Mouse (Mus musculus) embryonic facial prominence, embryonic 15.5 days (tissue): ENCODE measurements around the gene Chchd10. TPM values are rescaled to one million over a fixed set of nuclear protein-coding genes. Genes with fewer than 3 reads are reported as not detected.

ENCODE experiments used
- ATAC-seq: fragments of 200-750 bp; cut with Nextera tagmentation; 2 replicates; pipeline ENCODE4 v1.8.0; 2017; ENCODE audit warnings: low read depth, moderate TSS enrichment; ENCODE audit not compliant: insufficient number of reproducible peaks, low FRiP score, low TSS enrichment
- H3K27ac ChIP-seq: fragments of 300-500 bp; sonication (generic); replicated peaks from 2 replicates; pipeline ENCODE4 v1.5.1; 2015; ENCODE audit warnings: mild to moderate bottlenecking, inconsistent platforms
- H3K27me3 ChIP-seq: fragments of 300-500 bp; sonication (generic); 2 replicates; pipeline ENCODE4 v1.6.1; 2015; ENCODE audit warnings: inconsistent platforms
- H3K36me3 ChIP-seq: fragments of 300-500 bp; sonication (generic); 2 replicates; pipeline ENCODE4 v1.6.1; 2015; ENCODE audit warnings: mild to moderate bottlenecking, inconsistent platforms
- H3K4me1 ChIP-seq: fragments of 300-500 bp; sonication (generic); 2 replicates; pipeline ENCODE4 v1.6.1; 2015; ENCODE audit warnings: inconsistent platforms
- H3K4me2 ChIP-seq: fragments of 300-500 bp; sonication (generic); replicated peaks from 2 replicates; pipeline ENCODE4 v1.6.1; 2015; ENCODE audit warnings: mild to moderate bottlenecking, inconsistent platforms
- H3K4me3 ChIP-seq: fragments of 300-500 bp; sonication (generic); replicated peaks from 2 replicates; pipeline ENCODE4 v1.5.1; 2015; ENCODE audit warnings: mild to moderate bottlenecking, inconsistent platforms
- H3K9ac ChIP-seq: fragments of 300-500 bp; sonication (generic); 2 replicates; pipeline ENCODE4 v1.6.1; 2015; ENCODE audit warnings: inconsistent platforms
- H3K9me3 ChIP-seq: fragments of 300-500 bp; sonication (generic); replicated peaks from 2 replicates; pipeline ENCODE4 v1.6.1; 2016; ENCODE audit warnings: inconsistent platforms
- WGBS: fragments of 180-500 bp; shearing (Covaris S2); methylation state at CpG from one replicate; pipeline ENCODE4 v1.1.7; 2015; 5-methylcytosine and 5-hydroxymethylcytosine counted together
- polyA plus RNA-seq: library from polyadenylated mRNA; unstranded; fragments of >200 nt; fragmentation: Nextera tagmentation; extraction: Ambion mirVana; gene quantifications from 2 replicates; pipeline ENCODE4 v1.2.1, GENCODE M21; 2015

Chchd10 gene
- polyA plus RNA-seq, 1 experiment from 2014 or later, result 33.4 TPM

DNA sequence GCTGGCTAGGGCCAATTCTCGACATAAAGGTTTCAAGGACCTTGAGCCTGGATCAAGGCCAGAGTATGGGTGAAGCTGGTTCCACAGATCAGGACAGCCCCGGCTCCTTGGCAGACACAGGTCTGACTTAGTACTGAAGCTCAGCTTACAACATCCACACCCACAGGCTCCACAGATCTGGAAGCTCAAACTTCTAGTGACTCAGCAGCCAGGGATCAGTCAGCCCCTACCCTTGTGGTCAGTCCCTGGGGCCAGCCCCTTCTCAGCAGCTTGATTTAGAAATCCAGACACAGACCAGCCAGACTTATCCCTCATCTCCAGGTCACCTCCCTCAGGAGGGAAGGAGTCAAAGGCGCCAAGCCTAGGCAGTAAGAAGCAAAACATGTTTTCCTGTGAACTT, 34.1 kb upstream of the Chchd10 start:
- peaks cover 76% of the 10 kb centered on the region for H3K36me3 ChIP-seq
- H3K27ac ChIP-seq, result peak overlapping the region; percentile 60; the same call in 1 of the 2 replicates

DNA sequence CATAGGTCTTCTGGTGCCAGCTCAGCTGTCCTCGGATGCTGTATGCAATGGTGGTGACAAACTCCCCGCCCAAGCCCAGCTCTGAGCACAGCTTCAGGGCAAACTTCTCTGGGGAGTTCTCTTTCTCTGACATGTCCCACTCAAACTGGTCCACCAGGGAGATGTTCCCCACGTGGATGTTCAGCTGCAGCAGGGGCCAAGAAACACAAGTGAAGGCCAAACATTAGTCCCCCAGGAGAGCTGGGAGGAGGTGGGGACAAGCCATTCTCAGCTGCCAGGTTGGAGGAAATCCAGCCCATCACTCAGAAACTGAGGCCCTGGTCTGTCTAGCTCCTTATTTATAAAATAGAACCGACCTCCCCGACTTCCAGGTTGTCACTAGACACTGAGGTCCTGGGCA, 28.5 kb upstream of the Chchd10 start:
- ATAC-seq, result no peak
- 87% methylated on average over 5 of the region's 5 CpGs for WGBS
- Histone ChIP-seq H3K9ac (no peak overlapping the region), H3K27ac (no peak overlapping the region), H3K36me3 (peaks cover 82% of the 10 kb centered on the region), H3K27me3 (no peaks in the 10 kb centered on the region), H3K4me1 (no peaks in the 10 kb centered on the region), H3K4me3 (no peak overlapping the region), H3K9me3 (no peaks in the 10 kb centered on the region), H3K4me2 (no peak overlapping the region)

More for the DNA sequence above, 34.1 kb upstream of the Chchd10 start:
- peak; percentile 58 for ATAC-seq
- Histone ChIP-seq H3K4me1 (peaks cover 6% of the 10 kb centered on the region; the same call in 1 of the 2 replicates), H3K4me3 (no peak overlapping the region), H3K9me3 (no peaks in the 10 kb centered on the region), H3K4me2 (no peak overlapping the region), H3K9ac (no peak overlapping the region), H3K27me3 (no peaks in the 10 kb centered on the region)
- WGBS, result 65% methylated on average over 3 of the region's 3 CpGs

DNA sequence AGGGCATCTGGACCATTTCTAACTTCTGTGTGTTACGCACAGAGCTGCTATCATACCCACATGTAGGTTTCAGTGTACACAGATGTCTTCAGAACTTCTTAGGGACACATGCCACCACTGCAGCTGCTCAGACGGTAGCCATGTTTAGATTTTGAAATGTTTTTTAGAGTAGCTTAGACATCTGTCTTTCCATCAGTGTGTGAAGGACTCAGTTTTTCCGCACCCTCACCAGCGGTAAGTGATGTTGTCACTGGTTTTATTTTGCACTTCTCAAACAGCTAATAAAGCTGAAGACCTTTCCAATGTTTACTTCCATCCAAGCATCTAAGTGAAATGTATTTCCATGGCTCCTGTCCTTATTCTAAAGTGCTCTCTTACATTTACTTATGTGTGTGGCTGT, 26.0 kb upstream of the Chchd10 start:
- Histone ChIP-seq H3K9ac (no peak overlapping the region), H3K4me2 (no peak overlapping the region), H3K4me1 (no peaks in the 10 kb centered on the region), H3K27ac (no peak overlapping the region), H3K36me3 (peaks cover 89% of the 10 kb centered on the region), H3K27me3 (no peaks in the 10 kb centered on the region), H3K4me3 (no peak overlapping the region), H3K9me3 (no peaks in the 10 kb centered on the region)
- WGBS, result 76% methylated on average over 4 of the region's 4 CpGs
- no peak for ATAC-seq

DNA sequence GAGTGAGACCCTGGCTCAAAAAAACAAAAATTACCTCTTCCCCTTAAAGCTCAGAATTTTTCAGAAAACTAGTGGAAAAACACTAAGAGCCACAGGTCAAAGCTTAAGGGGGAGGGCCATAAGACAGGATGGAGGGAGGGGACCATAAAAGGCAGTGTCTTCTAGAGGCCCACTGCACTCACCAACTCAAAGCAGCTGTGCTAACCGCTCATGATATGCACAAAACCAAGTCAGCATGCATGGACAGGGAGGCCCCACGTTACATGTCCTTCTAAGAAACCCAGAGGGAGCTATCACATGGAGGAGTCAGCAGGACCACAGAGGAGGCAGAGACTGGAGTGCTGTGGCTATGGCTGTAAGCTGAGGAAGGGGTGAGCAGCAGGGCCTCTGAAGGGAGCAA, 22.2 kb upstream of the Chchd10 start:
- H3K9me3 ChIP-seq, result no peaks in the 10 kb centered on the region
- H3K9ac ChIP-seq, result no peak overlapping the region
- H3K27ac ChIP-seq, result no peak overlapping the region
- H3K4me3 ChIP-seq, result no peak overlapping the region
- ATAC-seq, result no peak
- no peaks in the 10 kb centered on the region for H3K27me3 ChIP-seq
- H3K4me2 ChIP-seq, result no peak overlapping the region
- 63% methylated on average over 2 of the region's 2 CpGs for WGBS
- H3K36me3 ChIP-seq, result peaks cover 78% of the 10 kb centered on the region
- H3K4me1 ChIP-seq, result peaks cover 11% of the 10 kb centered on the region

DNA sequence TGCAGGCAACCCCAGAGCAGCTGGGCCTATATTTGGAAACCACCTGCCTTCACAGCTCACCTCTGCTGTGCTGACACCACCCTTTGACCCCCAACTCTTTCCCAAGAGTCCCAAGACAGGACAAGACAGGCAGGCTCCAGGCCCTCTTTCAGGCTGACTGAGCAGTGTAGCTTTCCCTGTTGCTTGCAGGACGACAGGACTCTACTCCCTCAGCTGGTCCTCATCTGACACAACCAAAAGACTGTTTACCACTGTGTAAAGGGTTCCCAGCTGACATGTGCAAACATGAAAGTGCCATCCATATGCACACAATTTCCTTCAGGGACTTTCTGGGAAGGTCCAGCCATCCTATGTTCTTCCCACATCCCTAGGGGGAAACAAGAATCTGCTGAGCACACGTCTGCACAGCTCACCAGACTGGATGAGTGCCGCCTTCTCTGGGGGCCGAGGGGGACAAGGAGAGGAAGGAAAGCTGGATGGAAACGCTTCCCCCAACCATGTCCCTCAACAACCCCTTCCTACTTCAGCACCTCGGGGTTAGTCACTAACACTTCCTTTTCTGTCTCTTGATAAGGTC, 19.8 kb upstream of the Chchd10 start:
- Histone ChIP-seq H3K27me3 (no peaks in the 10 kb centered on the region), H3K9ac (no peak overlapping the region), H3K4me1 (peaks cover 33% of the 10 kb centered on the region), H3K4me2 (no peak overlapping the region), H3K27ac (peak overlapping the region; percentile 65), H3K4me3 (no peak overlapping the region), H3K36me3 (peaks cover 70% of the 10 kb centered on the region), H3K9me3 (no peaks in the 10 kb centered on the region)
- WGBS, result 35% methylated on average over 6 of the region's 6 CpGs
- peak; percentile 78; the same call in 1 of the 2 replicates for ATAC-seq

DNA sequence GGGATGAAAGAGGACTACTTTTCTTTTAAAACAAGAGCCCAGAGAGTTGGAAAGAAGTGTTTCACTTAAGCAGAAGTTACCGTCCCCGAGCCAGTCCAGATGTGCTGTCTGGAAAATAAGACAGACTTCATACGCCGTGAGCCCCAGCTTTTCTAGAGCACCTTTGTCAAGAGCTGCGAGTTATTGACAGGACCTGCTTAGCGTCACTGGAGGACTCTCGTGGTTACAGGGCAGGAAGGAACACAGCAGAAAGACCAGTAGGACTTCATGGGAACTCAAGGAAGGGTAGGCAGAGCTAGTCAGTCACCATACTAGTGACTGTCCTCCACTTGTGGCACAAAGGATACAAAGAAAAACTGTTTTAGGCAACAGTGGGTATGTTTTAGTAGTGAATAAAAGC, 17.4 kb upstream of the Chchd10 start:
- H3K4me1 ChIP-seq, result peaks cover 53% of the 10 kb centered on the region
- H3K27ac ChIP-seq, result 0 out of 2 replicates have a peak overlapping the region, but pooled peaks have one; percentile 25
- H3K27me3 ChIP-seq, result no peaks in the 10 kb centered on the region
- ATAC-seq, result no peak
- no peak overlapping the region for H3K9ac ChIP-seq
- H3K4me2 ChIP-seq, result no peak overlapping the region
- peaks cover 52% of the 10 kb centered on the region for H3K36me3 ChIP-seq
- H3K9me3 ChIP-seq, result no peaks in the 10 kb centered on the region
- 75% methylated on average over 7 of the region's 7 CpGs for WGBS
- H3K4me3 ChIP-seq, result no peak overlapping the region

DNA sequence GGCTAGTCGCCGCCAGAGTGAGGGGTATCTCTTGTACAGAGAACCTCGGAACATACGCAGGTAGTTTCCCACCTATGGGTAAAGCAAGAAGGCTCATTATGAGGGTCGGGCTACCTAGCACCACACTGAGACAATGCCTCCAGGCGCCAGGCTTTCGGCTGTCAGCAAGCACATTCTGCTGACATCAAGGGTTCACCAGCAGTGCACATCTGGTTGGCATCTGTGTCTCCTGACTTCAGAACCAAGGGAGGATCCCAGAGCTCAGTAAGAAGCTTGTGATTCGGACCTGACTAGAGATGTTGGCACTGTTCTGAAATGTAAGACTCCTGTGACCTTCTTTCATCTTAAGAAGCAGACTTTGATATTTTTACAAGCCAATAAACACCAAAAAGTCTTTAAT, 16.1 kb upstream of the Chchd10 start:
- Histone ChIP-seq H3K27me3 (no peaks in the 10 kb centered on the region), H3K9ac (no peak overlapping the region), H3K36me3 (peaks cover 40% of the 10 kb centered on the region), H3K27ac (peak overlapping the region; percentile 25; the same call in 1 of the 2 replicates), H3K4me1 (peaks cover 55% of the 10 kb centered on the region), H3K4me3 (no peak overlapping the region), H3K9me3 (no peaks in the 10 kb centered on the region), H3K4me2 (no peak overlapping the region)
- WGBS, result 36% methylated on average over 8 of the region's 8 CpGs
- no peak for ATAC-seq

DNA sequence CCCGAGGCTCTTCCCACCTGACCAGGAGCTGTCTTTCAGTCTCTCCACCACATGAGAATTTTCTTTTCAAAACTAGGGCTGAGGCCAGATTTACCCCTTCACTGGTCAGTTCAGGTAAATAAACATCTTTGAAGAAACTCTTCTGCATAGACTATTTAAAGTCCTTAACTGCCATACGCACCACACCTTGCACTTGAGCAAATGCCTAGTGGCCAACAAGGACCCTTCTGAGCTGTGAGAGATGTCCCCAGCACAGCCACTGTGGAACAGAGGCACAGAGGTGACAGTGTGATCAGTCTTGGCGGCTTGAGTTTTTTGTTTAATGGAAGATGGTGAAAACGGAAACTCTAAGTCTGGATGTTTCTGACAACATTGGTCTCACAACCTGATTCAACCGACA, 13.9 kb upstream of the Chchd10 start:
- Histone ChIP-seq H3K9ac (no peak overlapping the region), H3K4me2 (no peak overlapping the region), H3K27me3 (no peaks in the 10 kb centered on the region), H3K27ac (no peak overlapping the region), H3K9me3 (no peaks in the 10 kb centered on the region), H3K4me1 (peaks cover 61% of the 10 kb centered on the region), H3K4me3 (no peak overlapping the region), H3K36me3 (peaks cover 28% of the 10 kb centered on the region)
- 84% methylated on average over 5 of the region's 5 CpGs for WGBS
- no peak for ATAC-seq

DNA sequence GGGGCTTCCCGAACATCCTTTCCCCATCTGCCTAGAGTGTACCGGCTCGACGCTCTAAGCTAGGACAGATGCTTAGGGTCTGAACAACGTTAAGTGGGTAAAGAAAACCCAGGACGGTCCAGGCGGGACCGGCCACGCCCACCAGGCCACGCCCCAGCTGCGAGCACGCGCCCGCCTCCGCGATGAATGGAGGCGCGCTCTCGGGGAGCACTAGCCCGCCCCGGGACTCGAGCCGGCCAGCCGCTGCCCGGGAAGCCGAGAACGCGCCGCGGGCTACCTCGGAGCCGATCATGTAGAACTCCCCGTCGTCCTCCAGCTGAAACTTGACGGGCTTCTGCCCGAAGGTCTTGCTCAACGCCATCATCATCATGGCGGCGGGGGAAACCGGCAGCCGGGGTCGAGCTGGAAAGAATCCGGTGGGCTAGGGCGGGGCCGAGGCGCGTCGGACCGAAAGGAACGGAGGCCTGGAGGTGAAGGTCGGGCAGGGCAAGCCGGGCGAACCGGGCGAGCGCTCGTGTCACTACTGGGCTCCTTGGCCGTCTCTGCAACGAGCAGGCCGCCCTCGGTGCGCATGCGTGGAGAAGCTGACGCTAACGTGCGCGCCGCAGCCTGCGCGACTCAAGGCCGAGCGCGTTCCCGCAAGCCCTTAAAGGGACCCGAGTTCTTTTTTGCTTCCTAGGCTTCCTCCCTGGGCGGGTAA, 11.8 kb upstream of the Chchd10 start, which contains the start of gene Smarcb1:
TSS of gene Smarcb1 (minus strand) at position 592 of the 700 bp plus-strand sequence.
- Histone ChIP-seq H3K4me1 (peaks cover 54% of the 10 kb centered on the region), H3K27ac (peak within 1 kb of the TSS; percentile 96), H3K36me3 (peaks cover 34% of the 10 kb centered on the region), H3K27me3 (no peaks in the 10 kb centered on the region), H3K4me2 (peak within 1 kb of the TSS; percentile 76), H3K4me3 (peak within 1 kb of the TSS; percentile 78), H3K9ac (peak within 1 kb of the TSS; percentile 88), H3K9me3 (no peaks in the 10 kb centered on the region)
- peak; percentile 89 for ATAC-seq
- under 1% methylated on average over 76 of the region's 76 CpGs for WGBS

DNA sequence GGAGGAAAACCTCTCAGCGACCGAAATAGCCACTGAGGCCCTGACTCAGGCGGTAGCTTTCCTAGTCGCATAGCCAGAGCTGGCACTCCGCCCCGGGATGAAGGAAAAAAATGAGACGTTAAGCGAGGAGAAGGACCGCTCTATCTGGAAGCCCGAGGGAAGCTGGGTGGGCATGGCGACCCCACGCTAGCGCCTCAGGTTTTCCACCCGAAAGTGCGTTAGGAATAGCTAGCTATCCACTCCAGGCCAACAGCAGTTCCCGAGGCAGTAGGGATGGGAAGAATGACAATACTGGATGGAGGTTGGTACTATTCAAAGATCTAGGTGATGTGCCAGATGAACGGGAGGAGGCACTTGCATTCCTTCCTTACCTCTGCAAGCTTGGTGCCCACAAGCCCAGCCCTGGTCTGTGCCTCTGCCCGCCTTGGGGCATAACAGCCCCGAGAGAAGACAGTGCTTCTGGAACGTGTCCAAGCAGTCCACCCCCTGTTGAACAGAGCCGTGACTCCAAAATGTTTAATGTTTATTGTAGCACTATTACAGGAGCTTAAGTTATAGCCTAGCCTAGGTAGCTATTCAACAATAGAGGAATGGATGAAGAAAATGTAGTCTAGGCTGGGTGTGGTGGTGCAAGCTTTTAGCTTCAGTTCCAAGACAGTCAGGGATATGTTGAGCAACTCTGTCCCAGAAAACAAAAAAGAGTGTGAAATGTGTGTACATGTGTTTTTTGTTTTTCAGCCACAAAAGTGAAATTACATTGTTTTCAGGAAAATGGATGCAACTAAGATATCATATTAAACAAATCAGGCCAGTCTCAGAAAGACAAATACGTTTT, 11.0 kb upstream of the Chchd10 start:
- Histone ChIP-seq H3K9ac (peak overlapping the region; percentile 88), H3K36me3 (peaks cover 34% of the 10 kb centered on the region), H3K27me3 (no peaks in the 10 kb centered on the region), H3K4me3 (peak overlapping the region; percentile 78), H3K4me2 (peak overlapping the region; percentile 76), H3K4me1 (peaks cover 46% of the 10 kb centered on the region), H3K27ac (peak overlapping the region; percentile 96), H3K9me3 (no peaks in the 10 kb centered on the region)
- peak; percentile 27 for ATAC-seq
- 3% methylated on average over 22 of the region's 22 CpGs for WGBS

DNA sequence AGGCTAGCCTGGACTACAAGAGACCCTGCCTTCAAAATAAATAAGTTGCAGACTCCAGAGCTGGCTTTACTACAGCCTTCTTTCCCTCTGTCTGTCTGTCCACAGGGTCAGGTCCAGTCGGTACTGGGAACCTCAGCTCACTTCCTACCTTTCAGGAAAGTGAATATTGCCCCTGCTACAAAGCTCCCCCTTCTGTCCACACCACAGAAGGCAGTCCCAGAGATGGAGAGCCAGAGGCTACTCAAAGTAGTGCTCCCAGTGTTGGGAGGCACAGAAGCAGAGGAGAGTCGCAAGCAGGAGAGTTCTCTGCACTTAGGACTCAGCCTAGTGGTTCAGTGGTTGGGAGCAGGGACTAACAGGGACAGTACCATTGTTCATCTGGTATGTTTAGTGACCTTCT, 8.6 kb upstream of the Chchd10 start:
- Histone ChIP-seq H3K4me1 (peaks cover 25% of the 10 kb centered on the region), H3K27me3 (no peaks in the 10 kb centered on the region), H3K4me2 (no peak overlapping the region), H3K36me3 (peaks cover 45% of the 10 kb centered on the region), H3K27ac (no peak overlapping the region), H3K4me3 (no peak overlapping the region), H3K9ac (no peak overlapping the region), H3K9me3 (no peaks in the 10 kb centered on the region)
- 62% methylated on average over 2 of the region's 2 CpGs for WGBS
- ATAC-seq, result no peak
